Mouse (Mus musculus): ENCODE results near the gene Alx3. TPM values are rescaled to one million over a fixed set of nuclear protein-coding genes. Genes with fewer than 3 reads are reported as not detected.

The Alx3 gene
- total RNA-seq (2021): not detected
- long read RNA-seq, experiment 1: 0 reads
- long read RNA-seq, experiment 2: 0 reads

- DNase-seq: no peak
Measured at GRCm38 (mm10) chr3:107594662-107595263, at the start of gene Alx3. Gene Alx3, plus strand, starts transcription at chr3:107595031.

DNA sequence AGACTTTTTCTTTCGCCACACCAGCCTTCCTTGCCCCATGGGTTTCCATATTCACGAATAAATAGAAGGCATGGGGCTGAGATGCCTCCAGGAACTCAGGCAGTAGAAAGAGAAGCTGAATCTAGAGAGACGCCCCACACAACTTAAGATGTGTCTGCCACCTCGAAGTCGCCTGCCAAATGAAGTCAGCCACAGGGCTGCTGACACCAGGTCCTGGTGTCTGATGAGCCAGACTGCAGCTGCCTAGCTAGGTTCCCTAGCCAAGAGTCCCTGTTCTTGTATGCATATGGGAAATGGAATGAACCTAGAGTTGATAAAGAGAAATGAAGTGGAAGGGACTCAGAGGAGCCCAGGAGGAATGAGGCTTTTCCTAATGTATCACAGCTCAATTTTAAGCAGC is 49.6 kb upstream of the Alx3 start:
- DNase-seq: no peak

GRCm38 (mm10) chr3:107545716-107546412 is 49.0 kb upstream of the Alx3 start:
- peak in 1 of 2 experiments; percentile 9 for DNase-seq

DNA sequence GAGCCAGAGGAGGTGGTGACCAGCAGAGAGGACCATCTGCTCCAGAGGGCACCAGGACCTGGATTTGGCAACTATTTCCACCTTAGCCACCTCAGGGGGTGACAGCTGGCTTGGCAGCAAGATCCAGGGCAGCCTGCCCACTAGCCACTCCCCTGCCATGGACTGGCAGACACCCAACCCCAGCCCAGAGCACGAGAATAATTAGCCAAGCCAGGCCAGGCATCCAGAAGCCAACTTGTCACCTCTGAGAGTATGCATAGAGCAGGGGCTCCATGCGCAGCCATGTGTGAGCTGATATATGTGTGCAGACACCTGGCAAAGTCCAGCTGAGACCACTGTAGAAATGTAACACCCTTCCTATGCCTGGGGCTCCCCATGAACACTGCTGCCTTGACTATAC is 47.9 kb upstream of the Alx3 start:
- peak in 1 of 2 experiments; percentile 16 for DNase-seq

- DNase-seq: peak; percentile 67 to 82
Measured at GRCm38 (mm10) chr3:107550409-107551049, 44.3 kb upstream of the Alx3 start.

DNA sequence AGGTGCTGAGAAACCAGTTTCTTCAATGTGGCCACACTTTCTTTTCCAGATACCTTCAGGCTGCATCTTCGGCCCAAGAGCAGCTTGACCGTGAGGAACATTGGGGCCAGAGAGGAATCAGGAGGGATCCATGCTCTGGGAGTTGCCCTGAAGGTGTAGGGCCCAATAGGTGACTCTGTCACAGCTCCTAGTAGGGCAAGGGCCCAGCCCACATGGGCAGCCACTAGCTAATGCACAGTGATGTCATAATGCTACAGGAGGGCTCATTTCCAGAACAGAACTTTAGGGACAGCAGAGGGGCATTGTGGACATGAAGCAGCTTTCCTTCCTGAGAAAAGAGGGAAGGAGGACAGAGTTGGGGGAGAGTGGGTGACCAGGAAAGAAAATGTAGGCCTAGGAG is 40.0 kb upstream of the Alx3 start, which contains the start of gene Ubl4b:
Ubl4b (minus strand) TSS at position 232 of the 400 bp plus-strand sequence.
- DNase-seq: no peak

DNA sequence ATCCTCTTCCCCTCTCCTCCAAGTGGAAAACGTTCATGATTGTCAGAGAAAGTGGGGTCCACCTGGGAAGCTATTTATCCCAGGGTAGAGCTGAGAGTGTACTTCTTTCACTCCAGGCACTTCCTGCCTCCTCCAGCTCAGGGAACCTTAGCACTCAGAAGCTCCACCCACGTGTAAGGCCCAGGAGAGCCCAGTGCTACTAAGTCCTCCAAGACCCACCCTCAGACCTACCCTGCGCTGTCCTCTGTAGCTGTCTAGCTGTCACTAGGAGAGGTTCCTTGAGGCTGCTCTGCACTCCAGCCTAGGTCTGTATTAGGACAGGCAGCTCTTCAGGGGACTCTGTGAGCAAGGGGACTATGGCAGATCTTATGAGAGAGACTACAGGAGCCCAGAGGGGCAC is 36.1 kb upstream of the Alx3 start:
- DNase-seq: no peak

- DNase-seq: peak; percentile 79 to 81
Measured at GRCm38 (mm10) chr3:107559183-107559582, 35.6 kb upstream of the Alx3 start.

GRCm38 (mm10) chr3:107562104-107562503 is 32.7 kb upstream of the Alx3 start:
- DNase-seq: no peak

DNA sequence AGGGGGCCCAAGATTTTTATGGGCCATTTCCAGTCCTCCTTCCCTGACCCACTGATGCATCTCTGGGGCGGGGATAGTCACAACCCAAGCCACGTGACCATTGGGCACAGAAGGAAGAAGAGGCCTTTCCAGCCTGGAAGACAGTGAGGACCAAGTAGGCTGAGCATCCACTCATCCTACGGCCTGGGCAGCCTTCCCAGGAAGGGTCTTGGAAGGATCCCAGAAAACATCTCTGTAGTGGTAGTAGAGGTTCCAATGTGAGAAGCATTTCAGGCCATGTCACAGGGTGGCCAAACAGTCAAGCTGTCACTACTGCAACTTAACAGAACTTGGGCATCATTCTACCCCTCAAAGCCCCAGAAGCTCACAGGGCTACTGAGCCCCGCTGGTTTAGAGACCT is 32.2 kb upstream of the Alx3 start:
- no peak for DNase-seq

- no peak for DNase-seq
Measured at GRCm38 (mm10) chr3:107563880-107564279, 31.0 kb upstream of the Alx3 start.

DNA sequence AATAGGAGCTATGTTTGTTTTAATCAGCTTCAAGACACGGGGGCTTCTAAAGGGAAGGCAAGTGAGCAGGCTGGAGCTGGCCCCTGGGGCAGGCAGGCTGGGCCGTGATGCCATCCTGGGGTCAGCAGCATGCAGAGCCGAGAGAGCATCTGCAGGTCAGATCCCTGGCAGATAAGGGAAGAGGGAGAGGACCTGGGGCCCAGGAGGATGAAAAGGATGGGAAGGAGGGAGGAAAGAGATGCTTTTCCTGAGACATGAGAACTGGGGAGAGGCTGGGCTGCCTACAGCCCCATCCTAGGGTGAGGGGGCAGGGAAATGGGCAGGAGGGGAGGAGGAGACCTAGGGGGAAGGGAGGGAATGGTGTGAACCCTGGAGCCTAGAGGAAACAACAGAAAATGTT is 29.5 kb upstream of the Alx3 start:
- DNase-seq: no peak

GRCm38 (mm10) chr3:107567766-107568165 is 27.1 kb upstream of the Alx3 start:
- no peak for DNase-seq

- no peak for DNase-seq
Measured at GRCm38 (mm10) chr3:107568721-107569120, 26.1 kb upstream of the Alx3 start.

- no peak for DNase-seq
Measured at GRCm38 (mm10) chr3:107571205-107571604, 23.6 kb upstream of the Alx3 start.

DNA sequence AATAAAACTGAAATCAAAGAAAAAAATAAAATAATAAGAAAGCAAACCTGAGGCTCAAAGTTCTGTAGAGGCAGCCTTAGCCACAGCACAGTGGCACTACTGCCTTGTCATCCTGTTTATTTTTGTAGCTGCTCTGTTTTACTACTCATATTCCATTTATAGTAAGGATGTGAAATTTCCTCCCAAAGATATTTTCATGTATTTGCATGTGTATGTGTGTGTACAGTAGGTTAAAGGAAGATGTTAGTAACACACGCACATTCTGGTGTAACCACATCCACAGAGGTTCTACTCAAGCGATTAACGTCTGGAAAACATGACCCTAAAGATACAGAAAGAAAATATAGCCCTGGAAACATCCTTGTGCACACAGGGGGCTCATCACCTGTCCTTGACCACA is 18.0 kb upstream of the Alx3 start:
- DNase-seq: no peak

DNA sequence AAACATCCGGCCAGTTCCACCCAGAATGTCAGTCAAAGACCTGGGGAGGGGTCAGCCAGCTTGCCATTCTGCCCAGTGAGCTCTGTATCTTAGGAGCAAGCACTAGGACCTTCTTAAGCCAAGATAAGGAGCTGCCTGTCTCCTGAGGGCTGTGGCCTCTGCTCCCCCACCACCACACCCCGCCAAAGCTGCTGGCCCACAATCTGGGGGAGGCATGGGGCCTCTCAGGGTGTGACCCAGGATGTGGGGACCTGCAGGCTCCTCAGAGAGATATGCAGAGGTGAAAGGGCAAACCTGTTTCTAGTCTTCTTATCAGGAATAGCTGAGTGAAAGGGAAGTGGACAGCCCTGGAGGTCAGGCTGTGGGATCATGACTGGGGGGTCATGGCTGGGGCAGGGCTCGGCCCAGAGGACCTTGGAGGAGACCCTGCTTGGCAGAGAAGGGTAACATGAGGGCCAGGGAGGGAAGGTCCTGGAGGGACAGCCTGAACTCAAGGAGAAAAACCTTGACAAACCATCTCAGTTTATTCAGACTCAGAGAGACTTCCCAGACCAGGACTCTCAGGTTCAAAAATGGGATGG is 16.9 kb upstream of the Alx3 start:
- no peak for DNase-seq

DNA sequence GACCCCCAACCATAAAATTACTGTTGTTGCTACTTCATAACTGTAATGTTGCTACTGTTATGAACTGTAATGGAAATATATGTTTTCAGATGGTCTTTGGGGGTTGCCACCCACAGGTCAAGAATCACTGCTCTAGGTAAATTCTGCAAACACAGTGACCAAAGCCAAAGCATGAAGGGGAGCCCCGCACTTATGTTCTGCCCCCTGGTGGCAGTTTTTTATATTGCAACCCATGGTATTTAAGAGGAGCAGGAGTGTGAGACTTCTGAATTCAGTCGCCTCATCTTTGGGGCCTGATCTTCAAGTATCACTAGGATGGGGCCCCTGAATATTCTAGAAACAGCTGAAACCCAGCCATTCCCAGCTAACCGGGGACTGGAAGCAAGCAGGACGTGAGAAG is 15.4 kb upstream of the Alx3 start:
- DNase-seq: peak; percentile 28 to 75

DNA sequence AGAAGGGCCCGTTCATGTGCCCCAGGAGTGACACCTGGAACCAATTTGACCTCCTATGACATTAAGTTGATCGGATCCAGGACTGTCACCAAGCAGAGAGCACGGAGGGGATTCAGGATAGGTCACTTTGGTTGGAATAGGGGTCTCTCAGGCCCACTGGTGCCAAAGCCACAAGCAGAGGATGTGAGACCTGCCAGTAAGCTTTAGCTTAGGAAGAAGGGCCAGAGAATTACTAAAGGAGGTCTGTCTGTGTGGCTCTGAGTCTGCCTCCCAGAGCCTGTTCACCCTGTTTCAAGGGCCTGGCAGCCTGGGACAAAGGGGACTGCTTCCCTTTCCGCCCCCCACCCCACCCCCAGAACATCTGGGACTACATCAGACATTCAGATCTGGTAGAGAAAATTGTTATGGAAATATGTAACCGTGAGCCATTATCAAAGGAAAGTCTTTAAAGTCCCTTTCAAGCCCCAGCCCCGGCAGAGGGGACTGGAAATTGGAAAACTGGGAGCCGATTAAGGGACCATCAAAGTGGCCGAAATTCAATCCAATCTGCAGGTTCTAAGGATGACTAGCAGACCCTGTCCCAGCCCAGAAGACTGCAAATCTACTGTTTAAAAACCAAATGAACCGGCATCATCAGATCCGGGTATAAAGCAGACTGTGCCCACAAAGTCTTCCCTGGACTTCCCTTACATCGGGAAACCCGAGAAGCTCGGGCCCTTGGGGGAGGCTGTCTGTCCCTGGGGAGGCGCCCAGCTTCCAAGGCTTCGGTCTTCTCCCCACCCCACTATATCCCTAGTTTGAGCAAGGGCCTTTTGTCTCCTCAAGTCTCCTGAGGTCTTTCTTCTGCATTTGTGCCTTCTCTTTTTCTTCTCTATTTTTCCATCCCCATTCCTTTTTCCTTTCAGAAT is 13.5 kb upstream of the Alx3 start:
- no peak for DNase-seq

- DNase-seq: no peak
Measured at GRCm38 (mm10) chr3:107582130-107582874, 12.5 kb upstream of the Alx3 start.

Data from adrenal gland, postnatal 36 days (tissue).